ENCODE assay signal across 9 mouse cellular contexts in the genomic region with DNA sequence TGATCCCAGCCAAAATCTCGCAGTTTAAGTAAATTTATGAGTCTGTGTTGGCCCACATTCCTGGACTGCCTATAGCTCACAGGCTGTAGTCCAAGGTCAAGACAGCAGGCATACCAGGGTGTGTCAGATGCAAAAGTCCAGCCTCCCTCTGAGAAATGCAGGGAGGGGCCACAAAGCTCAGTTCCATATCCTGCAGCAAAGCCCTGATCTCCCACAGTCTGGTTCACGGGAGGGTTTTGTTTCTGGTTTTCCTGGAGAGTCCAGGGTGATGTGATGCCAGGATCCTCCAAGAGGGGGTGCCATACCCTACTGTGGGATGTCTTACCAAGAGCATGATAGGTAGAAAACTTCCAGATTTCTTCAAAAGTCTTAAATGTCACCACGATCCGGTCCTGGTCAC. TPM values are rescaled to one million over a fixed set of nuclear protein-coding genes. Genes with fewer than 3 reads are reported as not detected.
DNase-seq lines count a peak whose midpoint lies in the region; ATAC-seq and TF ChIP-seq lines count a peak whose summit lies in the region.
"Had no signal": no experiment of that assay in that cellular context is flagged by ENCODE, and none has a peak within 500 bp of the region (broad histone marks: within the 10 kb centered on the region; RNA-seq: fewer than 3 reads in every experiment).

No protein-coding gene starts in this region.

- TF ChIP-seq CTCF in lung, embryonic 14.5 days (IDR thresholded peaks at IDR 0.05; ENCODE audit: low read depth): peak; percentile 64
- TF ChIP-seq CTCF in stomach, postnatal 0 days (IDR thresholded peaks at IDR 0.05; ENCODE audit: low read depth): peak; percentile 75

- H3K4me3 ChIP-seq in lung, embryonic 14.5 days (ENCODE audit: low read depth, low read length): no peak overlapping the region
- H3K4me3 ChIP-seq in stomach, postnatal 0 days (ENCODE audit: low read depth, low read length): no peak overlapping the region
- H3K4me3 ChIP-seq: limb, embryonic 13.5 days had no signal

- peak; percentile 42 for ATAC-seq in lung, embryonic 14.5 days (ENCODE audit: insufficient read depth)
- ATAC-seq in stomach, postnatal 0 days (ENCODE audit: low FRiP score, low TSS enrichment): peak; percentile 79

- DNase-seq in cerebellum, adult 18-20 months: peak; percentile 29 to 38
- no peak for DNase-seq in cerebellum, adult 9-11 months
- peak; percentile 57 for DNase-seq in ovary, postnatal 36 days (ENCODE audit: low spot score)
- DNase-seq in ovary, adult 18-20 months (ENCODE audit: low spot score): no peak
- peak; percentile 55 for DNase-seq in embryo, embryonic 10.5 days (ENCODE audit: low spot score)
- peak; percentile 81 for DNase-seq in kidney, postnatal 10 days
- DNase-seq in lung, embryonic 14.5 days: peak; percentile 69
- DNase-seq in stomach, postnatal 0 days (ENCODE audit: low spot score): peak; percentile 81

- no peaks in the 10 kb centered on the region for H3K9me3 ChIP-seq in lung, embryonic 14.5 days (ENCODE audit: low read depth, low read length)
- H3K9me3 ChIP-seq in stomach, postnatal 0 days (ENCODE audit: control insufficient read depth, low read length): no peaks in the 10 kb centered on the region
- H3K9me3 ChIP-seq: limb, embryonic 13.5 days had no signal

- H3K27me3 ChIP-seq in lung, embryonic 14.5 days (ENCODE audit: insufficient read depth, low read length): no peaks in the 10 kb centered on the region
- H3K27me3 ChIP-seq in stomach, postnatal 0 days (ENCODE audit: control insufficient read depth, insufficient read depth, low read length): no peaks in the 10 kb centered on the region
- H3K27me3 ChIP-seq: limb, embryonic 13.5 days had no signal

- 0 out of 2 replicates have a peak, but pooled peaks cover 6% of the 10 kb centered on the region for H3K4me1 ChIP-seq in lung, embryonic 14.5 days (ENCODE audit: insufficient read depth)
- no peaks in the 10 kb centered on the region for H3K4me1 ChIP-seq in stomach, postnatal 0 days (replicated peaks; ENCODE audit: control insufficient read depth, insufficient read depth)

- no peaks in the 10 kb centered on the region for H3K36me3 ChIP-seq in lung, embryonic 14.5 days (ENCODE audit: insufficient read depth)
- H3K36me3 ChIP-seq in stomach, postnatal 0 days (ENCODE audit: control insufficient read depth, insufficient read depth, low read length): no peaks in the 10 kb centered on the region
- H3K36me3 ChIP-seq: limb, embryonic 13.5 days had no signal

- H3K27ac ChIP-seq in lung, embryonic 14.5 days (ENCODE audit: low read depth): no peak overlapping the region
- H3K27ac ChIP-seq in stomach, postnatal 0 days (replicated peaks): peak overlapping the region; percentile 49
- H3K27ac ChIP-seq: limb, embryonic 13.5 days had no signal

- 32% methylated on average over 4 of the region's 4 CpGs for WGBS in lung, embryonic 14.5 days
- 32% methylated on average over 4 of the region's 4 CpGs for WGBS in stomach, postnatal 0 days

- no peak for TF ChIP-seq EP300 in stomach, postnatal 0 days (optimal IDR thresholded peaks at IDR 0.05)

- no peak overlapping the region for H3K9ac ChIP-seq in lung, embryonic 14.5 days
- H3K9ac ChIP-seq in stomach, postnatal 0 days (ENCODE audit: low read length): no peak overlapping the region
- H3K9ac ChIP-seq: limb, embryonic 13.5 days had no signal

- no peak overlapping the region for H3K4me2 ChIP-seq in lung, embryonic 14.5 days
- H3K4me2 ChIP-seq in stomach, postnatal 0 days (replicated peaks; ENCODE audit: low read depth): no peak overlapping the region
- H3K4me2 ChIP-seq: limb, embryonic 13.5 days had no signal

RNA-seq across cellular contexts. Expression of gene Sh3tc1, which starts 21.8 kb away (rescaled TPM):
- polyA plus RNA-seq in lung, embryonic 14.5 days (2014; fragmentation: Nextera tagmentation; extraction: Ambion mirVana): 8.7 and 10.6 TPM in 2 replicates
- 2.8 and 3.2 TPM in 2 replicates for polyA plus RNA-seq in stomach, postnatal 0 days (2015; fragmentation: Nextera tagmentation; extraction: Ambion mirVana)

RNA-seq across cellular contexts. Expression of gene Htra3, which starts 38.4 kb away (rescaled TPM):
- 19.6 and 21.9 TPM in 2 replicates for polyA plus RNA-seq in lung, embryonic 14.5 days (2014; fragmentation: Nextera tagmentation; extraction: Ambion mirVana)
- 39.4 and 47.5 TPM in 2 replicates for polyA plus RNA-seq in stomach, postnatal 0 days (2015; fragmentation: Nextera tagmentation; extraction: Ambion mirVana)

RNA-seq across cellular contexts. Expression of gene Ablim2, which starts 39.7 kb away (rescaled TPM):
- 0.36 and 0.45 TPM in 2 replicates for polyA plus RNA-seq in lung, embryonic 14.5 days (2014; fragmentation: Nextera tagmentation; extraction: Ambion mirVana)
- 1.3 and 1.5 TPM in 2 replicates for polyA plus RNA-seq in stomach, postnatal 0 days (2015; fragmentation: Nextera tagmentation; extraction: Ambion mirVana)

Comparison
In these comparisons a context has a peak if more than half of its experiments do, and no peak if none do; other contexts are left out.
1. DNase-seq: peak in cerebellum, adult 18-20 months (2 of 2), ovary, postnatal 36 days (single experiment), embryo, embryonic 10.5 days (single experiment), kidney, postnatal 10 days (single experiment), lung, embryonic 14.5 days (single experiment) and stomach, postnatal 0 days (single experiment); none in cerebellum, adult 9-11 months (single experiment) and ovary, adult 18-20 months (single experiment).